Mouse (Mus musculus) MEL (cell line): Measurements from ENCODE around the gene Cd300lf.

Source experiments
- CHD2 ChIP-seq: IDR thresholded peaks from 2 replicates; pipeline ENCODE4 v1.6.1; 2011; ENCODE audit warnings: low read length, improper control_type of control experiment
- CTCF ChIP-seq, 3 experiments: IDR thresholded peaks in 2 of 3; conservative IDR thresholded peaks in 1 of 3; 2 replicates each; pipeline ENCODE4 v1.5.1; 2011 to 2012; ENCODE audit warnings: low read length in 3 of 3, low read depth in 2 of 3, mild to moderate bottlenecking in 2 of 3, improper control_type of control experiment in 1 of 3, inconsistent platforms in 1 of 3, mixed read lengths in 1 of 3, moderate library complexity in 1 of 3; ENCODE audit not compliant: control insufficient read depth in 1 of 3, insufficient read depth in 1 of 3, poor library complexity in 1 of 3, severe bottlenecking in 1 of 3
- ELF1 ChIP-seq: IDR thresholded peaks from 2 replicates; pipeline ENCODE4 v1.6.1; 2014; ENCODE audit warnings: low read depth, mild to moderate bottlenecking, inconsistent platforms, low read length, improper control_type of control experiment, moderate library complexity
- EP300 ChIP-seq, 2 experiments: IDR thresholded peaks; 2 replicates each; pipeline ENCODE4 v1.6.1; 2011; ENCODE audit warnings: improper control_type of control experiment in 2 of 2, low read length in 2 of 2, low read depth in 1 of 2, mild to moderate bottlenecking in 1 of 2
- GATA1 ChIP-seq: IDR thresholded peaks from 2 replicates; pipeline ENCODE4 v1.6.1; 2011; ENCODE audit warnings: low read depth, low read length, improper control_type of control experiment
- HCFC1 ChIP-seq: IDR thresholded peaks from 2 replicates; pipeline ENCODE4 v1.6.1; 2012; ENCODE audit warnings: low read depth, mild to moderate bottlenecking, inconsistent platforms, low read length, improper control_type of control experiment, moderate library complexity
- KAT2A ChIP-seq: conservative IDR thresholded peaks from 2 replicates; pipeline ENCODE4 v1.6.1; 2012; ENCODE audit warnings: low read depth, low read length, improper control_type of control experiment, inconsistent platforms
- MAX ChIP-seq: IDR thresholded peaks from 2 replicates; pipeline ENCODE4 v1.6.1; 2011; ENCODE audit warnings: low read length, improper control_type of control experiment
- MXI1 ChIP-seq: IDR thresholded peaks from 2 replicates; pipeline ENCODE4 v1.6.1; 2011; ENCODE audit warnings: mild to moderate bottlenecking, low read depth, low read length, improper control_type of control experiment
- POLR2A ChIP-seq, 2 experiments: IDR thresholded peaks; 2 replicates each; pipeline ENCODE4 v1.6.1; 2011 to 2012; ENCODE audit warnings: low read length in 2 of 2, mild to moderate bottlenecking in 2 of 2, control low read depth in 1 of 2, improper control_type of control experiment in 1 of 2, low read depth in 1 of 2, moderate library complexity in 1 of 2; ENCODE audit not compliant: control insufficient read depth in 1 of 2, insufficient read depth in 1 of 2, poor library complexity in 1 of 2
- SMC3 ChIP-seq: IDR thresholded peaks from 2 replicates; pipeline ENCODE4 v1.6.1; 2011; ENCODE audit warnings: low read depth, low read length, improper control_type of control experiment
- TAL1 ChIP-seq: IDR thresholded peaks from 2 replicates; pipeline ENCODE4 v1.6.1; 2012; ENCODE audit warnings: mild to moderate bottlenecking, inconsistent platforms, low read length, moderate library complexity, mixed read lengths
- TBP ChIP-seq: IDR thresholded peaks from 2 replicates; pipeline ENCODE4 v1.8.0; 2011; ENCODE audit warnings: low read depth, low read length, improper control_type of control experiment
- USF1 ChIP-seq: IDR thresholded peaks from 2 replicates; pipeline ENCODE4 v1.6.1; 2014; ENCODE audit warnings: low read depth, mild to moderate bottlenecking, inconsistent platforms, low read length, improper control_type of control experiment, moderate library complexity

DNA sequence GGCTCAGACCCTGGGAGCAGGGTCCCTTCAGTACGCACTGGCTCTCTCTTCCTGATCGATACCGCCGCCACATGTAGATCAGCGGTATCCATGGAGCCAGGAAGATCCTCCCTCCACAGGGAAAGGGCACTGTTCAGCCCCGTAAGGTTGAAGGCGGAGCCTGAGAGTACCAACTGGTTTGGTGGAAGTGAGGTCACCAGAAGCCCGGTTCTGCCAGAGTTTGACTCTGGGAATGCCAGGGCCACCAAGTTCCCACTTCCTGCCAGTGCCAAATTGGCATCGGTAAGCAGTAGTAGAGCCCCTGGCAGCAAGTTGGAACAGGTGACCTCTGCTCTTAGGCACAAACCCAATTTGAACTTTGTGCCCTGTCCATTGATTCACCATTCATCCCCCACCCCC is 31.2 kb upstream of the Cd300lf start:
- TF ChIP-seq ELF1 = no peak
- TF ChIP-seq GATA1 = no peak
- no peak for TF ChIP-seq EP300 (IDR thresholded peaks at IDR 0.05; ENCODE audit: low read depth in 1 of 2, low read length in 2 of 2)
- no peak for TF ChIP-seq MAX
- TF ChIP-seq TAL1 = no peak
- no peak for TF ChIP-seq USF1
- TF ChIP-seq CTCF (IDR thresholded peaks at IDR 0.05 in 2 of 3, conservative IDR thresholded peaks at IDR 0.05 in 1 of 3; ENCODE audit: control insufficient read depth in 1 of 3, insufficient read depth in 1 of 3, low read depth in 2 of 3, low read length in 3 of 3, poor library complexity in 1 of 3, severe bottlenecking in 1 of 3) = no peak
- TF ChIP-seq TBP = no peak
- TF ChIP-seq POLR2A (IDR thresholded peaks at IDR 0.05; ENCODE audit: control insufficient read depth in 1 of 2, insufficient read depth in 1 of 2, low read depth in 1 of 2, low read length in 2 of 2, poor library complexity in 1 of 2) = no peak
- TF ChIP-seq MXI1 = no peak
- no peak for TF ChIP-seq SMC3
- TF ChIP-seq HCFC1 = no peak
- TF ChIP-seq CHD2 = no peak
- no peak for TF ChIP-seq KAT2A
